Comparison of ENCODE assay signal across 8 mouse cellular contexts in genomic region chr2:151575699-151576389, GRCm38 (mm10). TPM values are rescaled to one million over a fixed set of nuclear protein-coding genes. Genes with fewer than 3 reads are reported as not detected.
A peak's percentile ranks its signal among the peaks of the same experiment; 100 is the strongest.
DNase-seq lines count a peak whose midpoint lies in the region; TF ChIP-seq lines count a peak whose summit lies in the region.

No protein-coding gene starts in this region.

- peak; percentile 77; the same call in 1 of the 2 replicates for TF ChIP-seq POLR2A in cortical plate, adult 2 months (IDR thresholded peaks at IDR 0.05; ENCODE audit: extremely low read depth, insufficient read depth, low read length)

- H3K27ac ChIP-seq in cortical plate, adult 2 months (ENCODE audit: insufficient read depth, low read length): peak overlapping the region; percentile 95
- H3K27ac ChIP-seq in macrophage: peak overlapping the region; percentile 27; the same call in 1 of the 2 replicates

- H3K4me1 ChIP-seq in cortical plate, adult 2 months (ENCODE audit: control insufficient read depth, insufficient read depth, low read length): peaks cover 8% of the 10 kb centered on the region; the same call in 1 of the 2 replicates

- intact Hi-C loops in gastrocnemius, postnatal 14 days (cut with DNase I; ENCODE audit: low total_unique reads): no loop called here

- 2% methylated on average over 38 of the region's 38 CpGs for WGBS in macrophage (ENCODE audit: missing documents)

- no peaks in the 10 kb centered on the region for H3K36me3 ChIP-seq in macrophage (ENCODE audit: inconsistent target)

- TF ChIP-seq CTCF in cortical plate, adult 2 months (IDR thresholded peaks at IDR 0.05; ENCODE audit: extremely low read depth, insufficient read depth, low read length): no peak

- DNase-seq in adrenal gland, adult 18-20 months (ENCODE audit: low spot score in 2 of 2): peak; percentile 75 to 80
- DNase-seq in gastrocnemius, postnatal 14 days: peak; percentile 86
- DNase-seq in induced T-regulatory cell, adult 2 months (ENCODE audit: low read depth): peak; percentile 85
- DNase-seq in left cerebral cortex, adult 8-10 months (ENCODE audit: low spot score in 2 of 2): peak; percentile 86 to 95
- DNase-seq in right cerebral cortex, adult 2 months (ENCODE audit: low spot score in 2 of 2): peak; percentile 92 to 93
- peak; percentile 70 for DNase-seq in urinary bladder, postnatal 25 days (ENCODE audit: low spot score)

- no peaks in the 10 kb centered on the region for H3K79me2 ChIP-seq in macrophage (ENCODE audit: inconsistent target)

- H3K4me3 ChIP-seq in cortical plate, adult 2 months (ENCODE audit: insufficient read depth, low read length): peak overlapping the region; percentile 26
- H3K4me3 ChIP-seq in macrophage (ENCODE audit: inconsistent target): peak overlapping the region; percentile 44

RNA-seq across cellular contexts. Expression of gene Sdcbp2, which starts 3.4 kb away (rescaled TPM):
- 1 to 10 TPM in 1 of 2 experiments, under 1 TPM in 1; 0.80 to 2.0 TPM for total RNA-seq in adrenal gland, adult 18-20 months (2021)
- 1.8 TPM in 2 replicates for polyA plus RNA-seq in cortical plate, adult 2 months (2012; rRNA removed)
- total RNA-seq in gastrocnemius, postnatal 14 days (2021): under 1 TPM; 0.64 to 0.91 TPM
- 1 to 10 TPM; 1.3 to 3.2 (median 2.4) TPM for total RNA-seq in left cerebral cortex, adult 8-10 months (2022)
- total RNA-seq in macrophage (2018; cell fraction: chromatin; rRNA removed): 1 to 10 TPM in 4 of 26 experiments, under 1 TPM in 10, not detected in 12; 0.53 to 1.4 (median 0.68) TPM
- under 1 TPM in 9 of 26 experiments, not detected in 17; 0.07 to 0.19 (median 0.14) TPM for total RNA-seq in macrophage (2018; cell fraction: cytosol; rRNA removed)
- 1 to 10 TPM in 2 of 26 experiments, under 1 TPM in 13, not detected in 11; 0.37 to 1.5 (median 0.61) TPM for total RNA-seq in macrophage (2018; cell fraction: nucleus; rRNA removed)
- polyA plus RNA-seq in macrophage (2018): 0.25 TPM in 1 of 3 replicates, not detected in the others

RNA-seq across cellular contexts. Expression of gene Fkbp1a, which starts 33.6 kb away (rescaled TPM):
- 100 to 1,000 TPM; 257 to 301 TPM for total RNA-seq in adrenal gland, adult 18-20 months (2021)
- polyA plus RNA-seq in cortical plate, adult 2 months (2012; rRNA removed): 475 and 493 TPM in 2 replicates
- total RNA-seq in gastrocnemius, postnatal 14 days (2021): 100 to 1,000 TPM; 190 to 225 TPM
- total RNA-seq in left cerebral cortex, adult 8-10 months (2022): 100 to 1,000 TPM; 699 to 783 (median 759) TPM
- total RNA-seq in macrophage (2018; cell fraction: chromatin; rRNA removed): 100 to 1,000 TPM in 1 of 26 experiments, 10 to 100 TPM in 25; 16.2 to 117 (median 43.1) TPM
- 100 to 1,000 TPM in 22 of 26 experiments, 10 to 100 TPM in 4; 80.0 to 191 (median 136) TPM for total RNA-seq in macrophage (2018; cell fraction: cytosol; rRNA removed)
- total RNA-seq in macrophage (2018; cell fraction: nucleus; rRNA removed): 100 to 1,000 TPM in 4 of 26 experiments, 10 to 100 TPM in 22; 31.6 to 143 (median 62.3) TPM
- polyA plus RNA-seq in macrophage (2018): 135 to 176 TPM (median 151 TPM) in 3 replicates

RNA-seq across cellular contexts. Expression of gene Snph, which starts 56.5 kb away (rescaled TPM):
- 10 to 100 TPM; 11.8 to 17.2 TPM for total RNA-seq in adrenal gland, adult 18-20 months (2021)
- polyA plus RNA-seq in cortical plate, adult 2 months (2012; rRNA removed): 170 and 186 TPM in 2 replicates
- total RNA-seq in gastrocnemius, postnatal 14 days (2021): 10 to 100 TPM; 10.7 to 10.8 TPM
- 100 to 1,000 TPM; 275 to 336 (median 309) TPM for total RNA-seq in left cerebral cortex, adult 8-10 months (2022)
- not detected for total RNA-seq in macrophage (2018; cell fraction: chromatin; rRNA removed)
- not detected for total RNA-seq in macrophage (2018; cell fraction: cytosol; rRNA removed)
- not detected for total RNA-seq in macrophage (2018; cell fraction: nucleus; rRNA removed)
- not detected in 3 replicates for polyA plus RNA-seq in macrophage (2018)

Comparison
In these comparisons a context has a peak if more than half of its experiments do, and no peak if none do; other contexts are left out.
1. Peak in every context shown above with its lines: DNase-seq, H3K4me3 ChIP-seq and H3K27ac ChIP-seq.
2. RNA of gene Snph, which starts 56.5 kb away (total RNA-seq): 275 to 336 TPM in left cerebral cortex, adult 8-10 months; 11.8 to 17.2 TPM in adrenal gland, adult 18-20 months and 10.7 to 10.8 TPM in gastrocnemius, postnatal 14 days; every median in the first group is over 10 times any median in the second.